Mouse (Mus musculus) cortical plate, adult 2 months (tissue): ENCODE measurements at regions not wholly inside any gene's neighbourhood (a gene's known extent, or its start where the extent isn't known, plus 50 kb on each side); places are given as distances from the start of the nearest gene placed in this dataset.

Source experiments
- H3K27ac ChIP-seq: fragments of 200-500 bp; 2 replicates; pipeline ENCODE4 v1.5.1; 2012; ENCODE audit warnings: low read length, control low read depth, inconsistent platforms; ENCODE audit not compliant: insufficient read depth
- H3K4me1 ChIP-seq: fragments of 200-500 bp; 2 replicates; pipeline ENCODE4 v1.6.1; 2011; ENCODE audit warnings: low read length; ENCODE audit not compliant: control insufficient read depth, insufficient read depth
- H3K4me3 ChIP-seq: fragments of 200-500 bp; 2 replicates; pipeline ENCODE4 v1.5.1; 2011; ENCODE audit warnings: mild to moderate bottlenecking, low read length, control low read depth; ENCODE audit not compliant: insufficient read depth
- CTCF ChIP-seq: fragments of 200-500 bp; IDR thresholded peaks from 2 replicates; pipeline ENCODE4 v1.5.1; 2011; ENCODE audit warnings: mild to moderate bottlenecking, control low read depth, low read length; ENCODE audit not compliant: insufficient read depth; ENCODE audit errors: extremely low read depth
- POLR2A ChIP-seq: fragments of 200-500 bp; IDR thresholded peaks from 2 replicates; pipeline ENCODE4 v1.6.1; 2011; ENCODE audit warnings: mild to moderate bottlenecking, low read length, control low read depth; ENCODE audit not compliant: insufficient read depth; ENCODE audit errors: extremely low read depth

DNA sequence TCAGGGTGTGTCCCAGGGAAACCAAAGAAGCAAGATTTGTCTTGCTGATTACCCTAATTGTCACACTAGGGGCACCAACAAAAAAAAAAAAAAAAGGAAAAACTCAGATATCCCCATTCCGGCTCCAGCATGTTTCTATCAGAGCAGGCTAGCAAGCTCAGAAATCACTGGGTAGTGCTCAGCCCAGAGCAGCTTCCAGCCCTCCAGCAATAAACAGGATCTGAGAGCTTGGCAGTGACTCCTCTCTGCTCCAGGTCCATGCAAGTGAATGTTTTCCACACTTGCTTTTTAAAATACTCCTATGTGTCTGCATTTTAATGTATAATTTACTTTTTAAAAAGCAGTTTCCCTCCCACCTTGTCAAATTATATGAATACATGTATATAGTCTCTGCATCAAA is 290.8 kb downstream of the Car8 start:
- Histone ChIP-seq H3K4me1 (no peaks in the 10 kb centered on the region), H3K4me3 (no peak overlapping the region), H3K27ac (no peak overlapping the region)
- TF ChIP-seq CTCF = no peak
- no peak for TF ChIP-seq POLR2A

DNA sequence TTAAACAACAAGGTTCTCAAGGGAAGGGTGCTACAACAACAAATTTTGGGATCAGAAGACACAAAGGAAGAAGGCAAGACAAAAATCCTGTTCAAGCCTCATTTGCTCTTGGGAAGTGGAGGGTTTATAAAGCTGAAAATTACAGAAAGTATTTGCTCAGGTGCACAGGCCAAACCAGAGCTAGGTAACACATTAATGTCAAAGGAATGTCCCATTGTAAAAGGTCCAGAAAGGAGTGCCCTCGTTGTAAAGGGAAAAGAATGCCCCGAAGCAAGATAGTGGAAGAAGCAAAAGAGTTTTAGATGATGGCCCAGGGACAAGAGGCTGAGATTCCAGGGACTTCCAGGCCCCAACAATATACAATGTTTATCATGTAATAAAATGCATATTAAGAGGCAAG is 317.3 kb downstream of the Car8 start:
- TF ChIP-seq POLR2A (no peak), CTCF (no peak)
- no peak overlapping the region for H3K4me3 ChIP-seq
- H3K4me1 ChIP-seq = no peaks in the 10 kb centered on the region
- no peak overlapping the region for H3K27ac ChIP-seq

DNA sequence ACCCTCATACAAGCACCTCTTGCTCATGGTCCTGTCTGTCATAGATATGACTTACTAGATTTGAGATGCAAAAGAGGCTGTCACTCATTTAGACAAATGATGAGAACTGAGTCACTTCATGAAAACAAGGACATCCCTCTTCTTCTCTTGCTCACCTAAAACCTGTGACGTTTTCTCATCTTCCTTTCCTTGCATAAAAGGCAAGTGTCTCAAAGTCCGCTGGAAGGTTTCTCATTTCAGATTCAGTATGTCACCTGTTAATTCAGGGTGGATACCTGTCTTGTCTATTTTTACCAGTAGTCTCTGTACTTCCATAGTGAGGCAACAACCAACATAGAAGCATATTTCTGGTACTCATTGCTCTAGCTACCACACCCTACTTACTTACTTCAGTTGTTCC is 325.6 kb downstream of the Car8 start:
- no peak for TF ChIP-seq POLR2A
- no peak for TF ChIP-seq CTCF
- Histone ChIP-seq H3K27ac (no peak overlapping the region), H3K4me3 (no peak overlapping the region), H3K4me1 (no peaks in the 10 kb centered on the region)

DNA sequence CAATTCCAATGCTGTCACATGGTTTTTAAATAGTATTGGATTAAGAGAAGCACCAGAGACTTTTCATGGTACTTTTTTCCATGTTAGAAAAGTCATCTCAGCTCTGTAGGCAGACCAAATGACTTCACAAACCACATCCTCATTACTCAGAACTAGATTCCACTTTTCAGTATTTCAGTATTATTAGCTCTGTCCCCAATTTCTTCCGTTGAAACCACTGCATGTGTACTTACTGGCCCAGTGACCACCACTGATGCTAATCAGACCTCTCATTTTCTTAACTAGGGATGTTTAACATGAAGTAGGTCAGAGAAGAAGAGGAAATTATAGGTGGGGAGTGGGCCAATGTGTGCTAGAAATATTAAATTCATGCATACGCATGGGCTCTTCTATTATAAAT is 326.2 kb downstream of the Car8 start:
- H3K4me1 ChIP-seq = no peaks in the 10 kb centered on the region
- no peak overlapping the region for H3K27ac ChIP-seq
- TF ChIP-seq POLR2A (no peak), CTCF (no peak)
- no peak overlapping the region for H3K4me3 ChIP-seq

DNA sequence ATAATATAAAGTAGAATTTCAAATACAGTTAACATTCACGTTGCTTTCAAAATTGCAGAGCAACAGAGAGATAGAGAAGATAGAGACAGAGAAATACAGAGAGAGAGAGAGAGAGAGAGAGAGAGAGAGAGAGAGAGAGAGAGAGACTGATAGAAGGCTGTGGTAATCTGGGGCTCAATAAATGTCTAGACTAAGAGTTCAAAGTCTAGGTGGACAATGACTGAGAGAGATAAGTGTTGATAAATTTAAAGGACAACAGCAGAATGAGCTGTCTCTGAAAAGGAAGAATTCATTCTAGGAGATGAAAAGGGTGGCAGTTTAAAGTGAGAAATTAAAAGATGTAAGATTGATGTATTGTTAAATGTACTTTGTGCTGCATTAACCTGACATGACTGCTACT is 335.7 kb downstream of the Car8 start:
- H3K27ac ChIP-seq = no peak overlapping the region
- no peak overlapping the region for H3K4me3 ChIP-seq
- TF ChIP-seq POLR2A (no peak), CTCF (no peak)
- H3K4me1 ChIP-seq = no peaks in the 10 kb centered on the region

DNA sequence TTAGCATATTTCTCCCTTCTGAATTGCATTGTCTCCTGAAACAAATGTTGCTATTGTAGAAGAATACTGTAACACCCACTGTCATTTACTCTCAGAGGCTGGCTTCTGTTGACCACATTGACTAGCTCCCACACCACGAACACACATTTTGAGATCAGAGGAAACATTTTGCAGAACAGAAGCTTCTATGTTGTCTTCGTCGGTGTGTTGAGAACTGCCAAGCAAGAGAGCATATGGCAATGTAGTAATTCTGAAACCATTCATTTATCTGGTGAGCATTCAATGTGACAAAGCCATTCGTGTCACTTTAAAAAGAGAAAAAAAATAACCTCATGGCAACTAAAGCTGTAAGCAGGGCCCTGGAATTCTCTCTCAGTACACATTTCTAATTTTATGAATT is 343.9 kb downstream of the Car8 start:
- H3K4me1 ChIP-seq = no peaks in the 10 kb centered on the region
- no peak overlapping the region for H3K4me3 ChIP-seq
- no peak for TF ChIP-seq CTCF
- TF ChIP-seq POLR2A = no peak
- H3K27ac ChIP-seq = no peak overlapping the region

DNA sequence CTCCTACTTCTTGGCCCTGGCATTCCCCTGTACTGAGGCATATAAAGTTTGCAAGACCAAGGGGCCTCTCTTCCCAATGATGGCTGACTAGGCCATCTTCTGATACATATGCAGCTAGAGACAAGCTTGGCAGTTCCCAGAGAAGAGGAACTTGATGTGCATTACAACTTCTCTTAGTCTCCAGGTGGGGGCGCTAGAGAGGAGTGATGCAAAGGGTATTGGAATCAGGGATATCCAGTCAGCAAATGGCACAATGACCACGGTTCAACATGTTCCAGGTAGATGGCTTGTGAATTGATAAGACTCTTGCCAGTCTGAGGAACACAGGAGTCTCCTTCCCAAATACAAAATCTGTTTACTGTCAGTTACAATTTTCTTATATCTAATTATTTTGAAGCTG is 347.7 kb downstream of the Car8 start:
- Histone ChIP-seq H3K4me3 (no peak overlapping the region), H3K4me1 (no peaks in the 10 kb centered on the region), H3K27ac (no peak overlapping the region)
- TF ChIP-seq CTCF = no peak
- no peak for TF ChIP-seq POLR2A

DNA sequence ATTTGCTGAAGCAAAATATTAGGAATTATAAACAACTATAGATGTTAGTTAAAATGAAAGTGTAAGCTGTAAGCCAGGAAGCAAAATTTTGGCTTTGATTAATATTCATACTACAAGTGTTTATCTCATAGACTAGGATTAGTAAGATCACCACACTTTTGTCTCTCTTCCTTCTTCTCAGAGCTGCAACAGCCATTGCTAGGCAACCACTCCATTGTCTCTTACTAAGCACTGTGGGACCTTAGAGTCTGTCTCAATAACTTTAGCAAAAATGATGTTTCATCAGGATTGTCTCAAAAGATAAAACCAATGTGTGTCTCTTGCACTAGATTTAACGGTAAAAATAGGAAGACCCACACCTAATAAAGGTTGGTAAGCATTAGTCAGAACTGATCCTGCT is 384.3 kb downstream of the Car8 start:
- peaks cover 3% of the 10 kb centered on the region; the same call in 1 of the 2 replicates for H3K4me1 ChIP-seq
- no peak for TF ChIP-seq CTCF
- no peak for TF ChIP-seq POLR2A
- H3K27ac ChIP-seq = no peak overlapping the region
- no peak overlapping the region for H3K4me3 ChIP-seq

DNA sequence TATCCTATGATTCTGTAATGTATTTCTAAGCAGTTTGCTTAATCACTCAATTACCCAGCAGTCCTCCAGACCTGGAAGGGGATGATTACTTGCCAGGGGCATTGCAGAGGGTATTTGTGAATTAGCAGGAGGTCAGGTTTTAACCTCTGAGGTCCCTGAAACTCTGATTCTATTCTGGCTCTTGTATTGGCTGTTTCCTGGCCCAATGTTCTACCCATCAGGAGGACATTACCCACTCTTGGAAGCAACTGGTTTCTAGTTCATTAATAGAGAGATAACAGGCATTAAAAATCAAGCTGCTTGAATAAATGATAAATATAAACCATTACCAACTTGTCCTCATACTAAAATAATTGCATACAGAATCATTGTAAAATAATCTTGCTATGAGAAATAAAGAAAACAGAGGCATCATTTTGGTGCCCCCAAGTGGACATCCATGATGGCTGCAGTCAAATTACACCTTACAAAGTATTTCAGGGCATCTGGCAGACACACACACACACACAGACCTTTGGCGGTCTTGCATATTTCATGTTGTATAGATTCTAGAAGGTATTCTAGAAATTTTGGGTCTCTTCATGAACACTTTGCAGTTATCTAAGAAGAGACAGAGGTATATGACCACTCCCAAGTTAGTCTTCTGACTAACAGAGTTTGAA is 385.6 kb downstream of the Car8 start:
- H3K4me3 ChIP-seq = no peak overlapping the region
- TF ChIP-seq POLR2A = no peak
- TF ChIP-seq CTCF = peak; percentile 55; the same call in 1 of the 2 replicates
- H3K27ac ChIP-seq = peak overlapping the region; percentile 29; the same call in 1 of the 2 replicates
- H3K4me1 ChIP-seq = peaks cover 3% of the 10 kb centered on the region; the same call in 1 of the 2 replicates

DNA sequence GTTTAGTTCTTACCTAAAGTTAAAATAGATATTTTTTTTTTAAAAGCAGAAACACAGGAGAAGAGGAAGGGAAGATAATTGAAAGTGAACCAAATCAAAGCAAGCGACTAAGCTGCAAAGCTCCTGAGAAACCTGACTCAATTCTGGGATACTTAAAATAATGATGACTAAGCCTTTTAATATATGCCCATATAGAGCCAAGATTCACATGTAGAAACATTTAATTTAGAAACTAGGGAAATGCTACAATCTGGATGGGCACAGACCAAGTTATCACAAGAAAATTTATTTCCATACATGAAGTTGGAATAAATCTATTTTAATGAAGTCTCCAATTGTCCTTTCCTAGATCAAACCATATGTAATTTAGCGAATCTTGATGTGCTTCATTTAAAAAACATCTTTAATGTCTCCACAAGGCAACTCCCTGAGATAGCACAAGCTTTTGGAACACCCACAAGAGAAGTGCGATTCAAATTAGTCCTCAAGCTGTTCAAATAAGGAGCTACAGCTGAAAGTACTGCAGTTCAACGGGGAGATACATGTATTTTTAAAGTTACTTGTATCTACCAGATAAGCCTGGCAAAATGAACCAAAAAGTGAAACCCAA is 386.7 kb downstream of the Car8 start:
- peaks cover 4% of the 10 kb centered on the region; the same call in 1 of the 2 replicates for H3K4me1 ChIP-seq
- TF ChIP-seq CTCF (no peak), POLR2A (no peak)
- H3K27ac ChIP-seq = no peak overlapping the region
- H3K4me3 ChIP-seq = no peak overlapping the region

DNA sequence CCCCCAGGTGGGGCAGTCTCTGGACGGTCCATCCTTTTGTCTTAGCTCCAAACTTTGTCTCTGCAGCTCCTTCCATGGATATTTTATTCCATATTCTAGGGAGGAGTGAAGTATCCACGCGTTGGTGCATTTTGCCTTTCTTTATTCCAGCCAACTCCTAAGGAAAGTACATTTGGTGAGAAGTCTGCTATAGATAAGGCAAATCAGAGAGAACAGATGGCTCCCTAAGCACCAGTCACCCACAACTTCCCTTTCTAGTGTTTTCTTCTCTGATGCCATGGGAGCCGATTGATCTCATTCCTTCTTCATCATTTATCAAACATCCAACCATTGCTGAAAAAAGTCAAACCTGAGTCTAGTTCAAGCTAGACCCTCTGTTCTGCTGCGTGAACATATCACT is 391.4 kb downstream of the Car8 start:
- TF ChIP-seq POLR2A = no peak
- no peak for TF ChIP-seq CTCF
- Histone ChIP-seq H3K4me1 (peaks cover 2% of the 10 kb centered on the region; the same call in 1 of the 2 replicates), H3K4me3 (no peak overlapping the region), H3K27ac (no peak overlapping the region)
